Mouse (Mus musculus) adrenal gland, adult (tissue): Measurements from ENCODE around the gene Dip2a.

Experiments used
- DNase-seq, 2 experiments: peaks; one replicate each; pipeline ENCODE4 v3.0.0; 2022 to 2023; ENCODE audit warnings: low spot score in 1 of 2; ENCODE audit not compliant: inconsistent age in 2 of 2

Dip2a gene

DNA sequence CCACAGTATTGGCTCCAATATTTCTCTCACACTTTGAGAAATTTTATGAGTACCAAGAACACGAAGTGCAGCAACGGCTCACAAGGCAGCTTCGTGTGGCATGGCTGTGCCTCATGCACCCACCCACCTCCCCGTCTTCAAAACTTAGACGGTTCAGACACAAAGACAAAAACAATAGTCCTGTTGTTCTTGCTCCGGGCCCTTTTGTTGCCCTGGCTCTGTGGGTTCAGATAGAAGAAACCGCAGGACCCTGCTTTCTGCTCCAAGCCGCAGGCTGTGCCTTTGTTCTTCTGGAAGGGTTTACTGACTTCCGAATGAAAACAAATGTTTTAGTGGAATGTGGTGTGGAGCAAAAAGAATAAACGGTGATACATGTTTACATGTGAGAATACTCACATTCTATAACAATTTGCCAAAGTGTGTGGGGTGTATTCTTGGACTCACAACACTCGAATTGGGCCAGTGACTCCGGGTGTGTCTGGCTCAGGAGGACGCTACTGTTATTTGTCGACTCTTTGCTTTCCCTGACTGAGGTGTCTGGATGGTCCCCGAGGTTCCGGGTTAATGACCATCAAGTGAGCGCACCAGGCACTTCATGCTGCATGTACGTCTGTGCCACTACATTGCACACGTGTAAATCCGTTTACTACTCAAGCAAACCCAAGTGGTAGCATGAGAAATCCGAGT is 97.0 kb downstream of the Dip2a start:
- no peak for DNase-seq

DNA sequence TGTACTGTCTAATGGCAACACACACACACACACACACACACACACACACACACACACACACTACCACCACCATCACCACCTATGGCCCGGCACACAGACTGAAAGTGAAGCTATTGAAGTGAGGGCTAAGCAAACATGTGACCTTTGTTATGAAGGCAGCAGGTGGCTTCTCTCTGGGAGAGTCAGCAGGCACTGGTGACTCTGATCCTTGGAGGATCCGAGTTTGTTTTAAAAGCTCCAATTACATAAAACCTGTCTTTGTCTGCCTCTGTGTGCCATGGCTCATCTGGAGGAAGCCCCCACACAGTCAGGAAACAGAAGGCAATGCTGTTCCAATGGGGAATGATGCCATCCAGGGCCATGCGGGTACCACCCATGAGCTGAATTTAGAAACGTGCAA is 98.5 kb downstream of the Dip2a start:
- no peak for DNase-seq

DNA sequence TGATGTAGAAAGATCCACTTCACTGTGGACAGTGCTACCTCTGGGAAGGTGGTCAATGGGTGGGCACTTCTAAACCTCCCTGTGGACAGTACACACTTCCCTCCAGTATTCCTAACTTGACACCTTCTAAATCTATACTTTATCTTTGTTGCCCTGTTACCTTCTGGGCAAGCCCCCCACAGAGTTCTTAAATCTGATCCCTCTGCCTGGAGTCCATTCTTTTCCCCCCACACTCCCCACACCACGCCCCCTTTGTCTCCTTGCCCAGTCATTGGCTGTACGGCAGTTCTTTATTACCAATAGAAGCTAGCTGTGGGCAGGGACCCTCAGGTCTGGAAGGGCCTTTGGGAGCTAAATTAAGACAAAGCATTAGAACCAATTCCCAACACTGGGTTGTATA is 100.0 kb downstream of the Dip2a start:
- DNase-seq: no peak

DNA sequence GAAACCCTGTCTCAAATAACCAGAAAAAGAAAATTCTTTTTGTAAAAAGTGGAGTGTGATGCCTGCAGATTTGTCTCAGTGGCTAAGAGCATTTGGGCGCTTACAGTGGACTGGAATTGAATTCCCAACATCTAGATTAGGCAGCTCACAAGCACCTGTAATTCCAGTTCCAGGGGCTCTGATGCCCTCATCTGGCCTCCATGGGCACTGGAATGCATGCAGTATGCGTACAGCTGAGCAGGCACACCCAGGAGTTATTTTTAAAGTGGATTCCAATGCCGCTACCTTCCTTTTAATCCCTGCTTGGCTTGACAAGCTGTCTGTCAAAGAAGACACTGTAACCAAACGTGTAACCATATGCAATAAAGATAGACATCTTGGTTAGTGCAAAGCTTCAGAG is 105.7 kb downstream of the Dip2a start:
- no peak for DNase-seq

DNA sequence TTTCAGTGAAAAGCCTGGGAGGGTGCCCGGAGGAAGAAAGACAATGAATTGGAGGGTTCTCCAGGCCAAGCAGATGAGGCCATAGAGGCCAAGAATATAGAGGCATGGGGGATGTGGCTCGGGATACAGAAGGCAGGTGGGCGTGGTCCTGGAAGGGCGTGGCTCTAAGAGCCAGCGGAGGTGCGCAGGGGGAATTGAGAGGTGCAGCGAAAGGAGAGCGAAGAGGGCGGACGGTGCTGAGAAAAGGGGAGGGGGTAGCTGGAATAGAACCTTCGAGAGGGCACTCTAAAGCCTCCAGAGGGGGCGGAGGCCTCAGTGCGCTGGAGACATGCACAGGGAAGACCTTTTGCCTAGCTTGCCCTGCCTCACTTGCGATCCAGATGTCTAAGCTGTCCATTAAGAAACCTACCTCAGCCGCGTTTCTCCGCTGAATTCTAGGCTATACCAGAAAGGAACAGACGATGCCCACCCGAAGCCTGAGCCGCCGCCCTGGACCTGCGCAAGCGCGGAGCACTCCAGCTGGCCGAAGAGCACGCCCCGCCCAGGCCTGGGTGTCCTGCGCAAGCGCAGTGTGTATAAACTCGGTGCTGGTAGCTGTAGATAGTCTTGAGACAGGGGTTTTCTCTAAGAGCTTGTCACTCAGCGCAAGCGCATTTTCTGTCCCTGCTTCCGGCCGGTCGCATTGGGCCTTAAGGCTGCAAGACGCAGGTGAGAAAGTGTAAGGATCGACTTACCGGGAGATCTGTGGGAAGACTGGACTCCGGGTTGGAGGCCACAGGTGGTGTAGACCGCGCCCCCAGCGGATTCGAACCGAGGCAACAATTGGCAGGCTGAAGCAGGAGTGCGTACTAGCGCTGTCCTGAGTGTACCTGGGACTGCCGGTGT is 107.5 kb downstream of the Dip2a start, which contains the start of gene Prmt2:
Prmt2 (minus strand) TSS at position 525 of the 885 bp plus-strand sequence.
- DNase-seq: peak; percentile 95 to 97

DNA sequence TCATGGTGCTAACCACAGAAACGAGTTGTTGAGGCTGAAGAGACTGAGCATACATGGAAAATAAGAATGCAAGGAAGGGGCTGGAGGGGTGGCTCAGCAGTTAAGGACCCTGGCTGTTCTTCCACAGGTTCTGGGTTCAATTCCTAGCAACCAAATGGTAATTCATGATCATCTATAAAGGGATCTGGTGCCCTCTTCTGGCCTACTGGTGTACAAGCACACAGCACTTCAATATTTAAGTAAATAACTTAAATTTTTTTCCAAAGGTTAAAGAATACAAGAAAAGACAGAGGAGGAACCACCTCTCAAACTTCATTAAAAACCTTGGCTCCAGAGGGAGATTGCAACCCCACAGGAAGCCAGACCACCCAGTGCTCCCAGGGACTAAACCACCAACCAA is 115.5 kb downstream of the Dip2a start:
- DNase-seq: no peak

DNA sequence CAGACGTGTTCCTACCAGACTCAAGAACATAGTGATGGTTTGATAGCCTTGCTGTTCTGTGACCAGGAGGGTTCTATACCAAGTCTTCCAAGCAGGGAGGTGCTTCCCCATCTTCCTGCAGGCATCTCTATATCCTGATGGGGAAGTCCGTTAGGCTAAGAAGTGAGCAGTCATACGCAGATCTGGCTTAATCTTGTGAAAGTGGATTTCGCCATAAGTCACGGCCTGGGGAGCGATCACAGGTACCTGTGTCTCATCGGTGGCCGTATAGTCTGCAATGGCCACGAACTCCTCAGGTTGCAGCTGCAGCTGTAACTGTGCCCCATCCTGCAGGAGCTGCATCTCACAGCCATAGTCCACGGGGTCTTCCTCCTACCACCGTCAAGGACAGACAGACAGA is 119.1 kb downstream of the Dip2a start:
- DNase-seq: no peak

DNA sequence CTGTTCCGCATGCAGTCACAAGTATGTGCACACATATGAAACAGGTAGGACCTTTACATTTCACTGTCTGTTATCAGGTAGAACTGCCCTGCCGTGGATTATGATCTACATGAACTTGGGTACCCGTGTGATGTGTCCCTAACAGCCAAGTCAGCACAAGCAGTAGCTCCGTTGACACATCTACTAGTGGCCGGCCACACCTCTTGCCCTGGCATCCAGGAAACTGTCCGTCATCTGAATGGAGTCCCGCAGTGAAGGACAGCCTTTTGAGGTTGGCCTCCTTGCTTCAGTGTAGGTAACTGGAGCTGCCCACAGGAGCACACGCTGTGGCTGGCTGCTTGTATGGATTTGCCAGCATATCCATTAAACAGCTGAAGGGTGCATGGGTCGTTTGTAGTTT is 126.9 kb downstream of the Dip2a start:
- DNase-seq: no peak

DNA sequence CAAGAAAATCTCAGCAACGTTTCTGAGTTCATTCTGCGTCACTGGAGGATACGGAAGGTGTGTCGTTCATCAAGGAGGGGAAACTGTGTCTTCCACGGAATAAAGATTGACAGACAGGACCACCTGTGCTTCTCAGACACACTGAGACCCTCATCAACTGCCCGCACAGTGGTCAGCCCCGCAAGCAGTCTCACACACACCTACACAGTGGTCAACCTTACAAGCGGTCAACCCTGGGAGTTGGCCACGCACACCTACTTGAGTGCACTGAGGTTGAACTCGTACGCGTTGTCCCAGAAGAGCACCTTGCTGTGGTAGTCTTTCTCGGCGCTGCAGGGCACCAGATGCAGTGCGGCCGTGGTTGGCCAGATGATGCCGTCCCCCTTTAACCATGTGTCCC is 128.0 kb downstream of the Dip2a start:
- DNase-seq: no peak

DNA sequence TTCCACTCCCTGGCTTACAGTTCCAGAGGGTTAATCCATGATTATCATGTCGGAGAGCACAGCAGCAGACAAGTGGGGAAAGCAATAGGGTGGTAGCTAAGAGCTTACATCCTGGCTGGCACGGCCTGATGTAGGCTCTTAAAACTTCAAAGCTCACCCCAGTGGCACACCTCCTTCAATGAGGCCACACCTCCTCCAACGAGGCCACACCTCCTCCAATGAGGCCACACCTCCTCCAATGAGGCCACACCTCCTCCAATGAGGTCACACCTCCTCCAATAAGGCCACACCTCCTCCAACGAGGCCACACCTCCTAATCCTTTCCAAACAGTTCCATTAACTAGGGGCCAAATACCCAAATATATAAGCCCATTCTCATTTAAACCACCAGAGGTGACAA is 130.9 kb downstream of the Dip2a start:
- DNase-seq: no peak

DNA sequence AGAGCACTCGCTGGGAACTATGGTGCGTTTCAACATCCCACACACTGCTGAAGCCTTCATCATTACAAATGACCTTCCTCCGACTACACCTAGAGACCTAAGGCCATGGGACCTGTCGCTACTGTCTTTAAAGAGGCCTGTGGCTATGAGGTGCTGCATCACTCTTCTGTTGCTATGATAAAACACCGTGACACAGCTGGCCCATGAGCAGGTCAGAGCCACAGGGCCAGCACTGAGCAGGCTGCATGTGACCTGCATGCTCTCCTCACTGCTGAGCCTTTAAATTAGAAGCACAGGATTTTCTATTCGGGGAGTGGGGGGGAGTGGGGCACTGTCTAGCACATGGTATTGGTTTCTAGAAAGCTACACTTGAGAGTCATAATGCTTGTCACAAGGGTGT is 133.0 kb downstream of the Dip2a start:
- DNase-seq: no peak

DNA sequence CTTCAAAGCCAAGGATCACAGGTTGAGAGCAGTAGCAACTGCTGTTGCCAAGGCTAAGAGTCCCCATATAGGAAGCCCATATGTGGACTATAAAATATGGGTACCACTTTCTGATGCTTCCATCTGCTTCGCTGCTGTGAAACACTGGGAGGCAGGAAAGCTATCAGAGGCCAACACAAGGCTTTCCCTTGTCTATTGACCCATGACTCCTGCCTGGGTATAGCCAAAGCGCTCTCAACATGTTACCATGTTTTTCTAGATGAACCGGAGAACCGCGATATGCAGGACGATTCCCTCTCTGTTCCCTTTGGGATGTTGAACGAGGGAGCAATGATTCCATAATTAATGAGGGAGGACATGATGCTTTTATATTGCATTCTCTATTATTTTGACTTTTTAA is 134.3 kb downstream of the Dip2a start:
- DNase-seq: no peak
